Mouse (Mus musculus): ENCODE data around the gene Myom1.
A peak's percentile ranks its signal among the peaks of the same experiment; 100 is the strongest.
"Not testable (repeated sequence)": the region's sequence is repeated elsewhere in the genome, so short reads cannot be mapped to it uniquely, and the experiment has no call there.

The Myom1 gene

GRCm38 (mm10) chr17:71002081-71002743 is at the start of gene Myom1:
Myom1 (plus strand) TSS chr17:71002633.
- DNase-seq (ENCODE audit: low read depth, low spot score): peak; percentile 93

GRCm38 (mm10) chr17:70963546-70963945 is 38.9 kb upstream of the Myom1 start:
- DNase-seq (ENCODE audit: low read depth, low spot score): peak; percentile 29

- DNase-seq (ENCODE audit: low read depth, low spot score): no peak
Measured at GRCm38 (mm10) chr17:70965281-70965680, 37.2 kb upstream of the Myom1 start.

GRCm38 (mm10) chr17:70966126-70966525 is 36.3 kb upstream of the Myom1 start:
- DNase-seq (ENCODE audit: low read depth, low spot score): no peak

- no peak for DNase-seq (ENCODE audit: low read depth, low spot score)
Measured at GRCm38 (mm10) chr17:70967191-70967590, 35.2 kb upstream of the Myom1 start.

- no peak for DNase-seq (ENCODE audit: low read depth, low spot score)
Measured at GRCm38 (mm10) chr17:70967646-70968045, 34.8 kb upstream of the Myom1 start.

GRCm38 (mm10) chr17:70968606-70969191 is 33.7 kb upstream of the Myom1 start:
- DNase-seq (ENCODE audit: low read depth, low spot score): no peak

GRCm38 (mm10) chr17:70971206-70971605 is 31.2 kb upstream of the Myom1 start:
- DNase-seq (ENCODE audit: low read depth, low spot score): no peak

GRCm38 (mm10) chr17:70973398-70973797 is 29.0 kb upstream of the Myom1 start:
- DNase-seq (ENCODE audit: low read depth, low spot score): no peak

GRCm38 (mm10) chr17:70974065-70974464 is 28.4 kb upstream of the Myom1 start:
- DNase-seq (ENCODE audit: low read depth, low spot score): not testable (repeated sequence)

- no peak for DNase-seq (ENCODE audit: low read depth, low spot score)
Measured at GRCm38 (mm10) chr17:70977799-70978198, 24.6 kb upstream of the Myom1 start.

- no peak for DNase-seq (ENCODE audit: low read depth, low spot score)
Measured at GRCm38 (mm10) chr17:70979345-70980223, 22.8 kb upstream of the Myom1 start.

GRCm38 (mm10) chr17:70985501-70986354 is 16.7 kb upstream of the Myom1 start:
- DNase-seq (ENCODE audit: low read depth, low spot score): no peak

- DNase-seq (ENCODE audit: low read depth, low spot score): no peak
Measured at GRCm38 (mm10) chr17:70986355-70986740, 16.1 kb upstream of the Myom1 start.

GRCm38 (mm10) chr17:70986831-70987660 is 15.4 kb upstream of the Myom1 start:
- DNase-seq (ENCODE audit: low read depth, low spot score): no peak

GRCm38 (mm10) chr17:70988337-70988767 is 14.1 kb upstream of the Myom1 start:
- no peak for DNase-seq (ENCODE audit: low read depth, low spot score)

GRCm38 (mm10) chr17:70989430-70989829 is 13.0 kb upstream of the Myom1 start:
- no peak for DNase-seq (ENCODE audit: low read depth, low spot score)

GRCm38 (mm10) chr17:70989991-70990390 is 12.4 kb upstream of the Myom1 start:
- no peak for DNase-seq (ENCODE audit: low read depth, low spot score)

- DNase-seq (ENCODE audit: low read depth, low spot score): peak; percentile 75
Measured at GRCm38 (mm10) chr17:70990403-70991303, 11.8 kb upstream of the Myom1 start.

Measured in c-Kit-negative CD71-positive TER-119-positive erythroid progenitor cells, embryonic 14.5 days (primary cell).